Mouse (Mus musculus) skeletal muscle tissue, adult 2 months (tissue): Measurements from ENCODE around the gene Gm20388.

Experiments
- DNase-seq: peaks from one replicate; pipeline ENCODE4 v3.0.0-alpha.2; 2012; ENCODE audit warnings: low read depth, low spot score

Gm20388 gene

GRCm38 (mm10) chr8:120809050-120809449 lies 898.4 kb downstream of the Gm20388 start:
- DNase-seq = no peak

DNA sequence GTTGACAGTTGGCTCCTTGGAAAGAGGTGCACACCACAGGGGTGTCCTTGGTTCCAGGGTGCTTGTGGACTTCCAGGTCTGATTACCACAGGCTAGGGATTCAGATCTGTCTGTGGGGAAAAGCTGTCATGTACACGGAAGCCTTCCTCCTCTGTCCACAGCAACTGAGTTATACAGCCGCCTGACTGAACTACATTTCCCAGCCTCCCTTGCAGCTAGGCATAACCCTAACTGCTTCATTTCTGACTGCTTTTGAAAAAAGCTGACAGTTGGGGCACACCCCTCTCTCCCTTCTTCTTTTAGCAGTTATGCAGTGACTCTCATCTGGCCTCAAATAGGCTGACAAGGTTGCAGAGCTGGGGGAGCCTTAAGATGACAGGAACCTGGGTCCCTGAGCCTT lies 901.3 kb downstream of the Gm20388 start:
- DNase-seq = no peak

- no peak for DNase-seq
Measured at GRCm38 (mm10) chr8:120813028-120813427, 902.4 kb downstream of the Gm20388 start.

DNA sequence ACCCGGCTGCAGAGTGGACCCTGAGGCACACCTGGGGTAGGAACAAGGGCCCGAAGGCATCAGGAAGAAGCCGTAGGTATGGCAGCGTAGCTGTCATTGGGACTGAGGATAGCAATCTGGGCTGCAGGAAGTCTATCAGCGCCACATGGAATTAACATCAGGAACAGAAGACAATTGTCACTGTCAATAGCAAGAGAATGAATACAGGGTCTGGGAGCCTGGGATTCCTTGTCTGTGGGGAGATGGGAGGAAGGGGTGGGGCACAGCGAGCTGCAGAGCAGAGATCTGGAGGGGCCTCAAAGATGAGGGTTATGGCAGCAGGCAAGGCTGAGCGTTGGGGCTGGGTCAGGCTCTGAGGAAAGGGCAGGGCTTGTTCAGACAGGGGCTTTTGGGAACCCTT lies 903.2 kb downstream of the Gm20388 start:
- no peak for DNase-seq

DNA sequence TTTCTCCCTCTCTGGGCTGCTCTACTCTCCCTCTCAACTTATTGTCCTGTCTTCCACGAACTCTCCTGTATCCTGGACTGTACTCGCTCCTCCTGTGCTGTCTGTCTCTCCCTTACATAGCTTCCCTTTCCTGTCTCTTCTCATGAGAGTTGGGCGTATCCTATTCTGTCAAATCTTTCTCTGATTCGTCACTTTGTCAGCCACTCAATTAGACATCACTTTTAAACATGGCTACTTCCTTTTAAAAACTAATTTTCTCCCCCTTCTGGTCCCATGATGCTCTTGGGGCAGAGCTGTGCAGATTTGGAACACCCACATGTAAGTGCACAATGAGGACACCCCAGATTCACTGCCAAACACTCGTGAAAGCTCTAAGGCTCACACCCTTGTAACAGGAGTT lies 905.7 kb downstream of the Gm20388 start:
- DNase-seq = no peak

DNA sequence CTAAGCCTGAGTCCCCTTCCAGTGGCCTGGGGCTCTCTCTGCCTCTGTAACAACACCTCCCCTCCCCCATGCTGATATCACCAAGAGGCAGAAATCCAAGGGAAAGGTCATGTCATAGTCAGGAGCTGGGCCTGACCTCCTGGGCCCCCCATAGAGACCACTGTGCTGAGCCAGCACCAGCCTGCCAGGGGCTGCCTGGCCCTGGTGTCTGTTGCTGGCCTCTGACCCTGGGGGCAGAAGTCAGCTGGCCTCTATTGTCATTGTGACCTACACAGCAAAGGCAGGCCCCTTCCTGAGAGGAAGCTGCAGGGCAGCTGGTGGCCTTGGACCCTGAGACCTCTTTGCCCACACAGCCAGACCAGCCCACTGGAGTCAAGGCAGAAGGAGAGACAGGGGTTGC lies 909.3 kb downstream of the Gm20388 start:
- DNase-seq = no peak

- peak; percentile 46 for DNase-seq
Measured at GRCm38 (mm10) chr8:120821399-120822170, 910.9 kb downstream of the Gm20388 start.

DNA sequence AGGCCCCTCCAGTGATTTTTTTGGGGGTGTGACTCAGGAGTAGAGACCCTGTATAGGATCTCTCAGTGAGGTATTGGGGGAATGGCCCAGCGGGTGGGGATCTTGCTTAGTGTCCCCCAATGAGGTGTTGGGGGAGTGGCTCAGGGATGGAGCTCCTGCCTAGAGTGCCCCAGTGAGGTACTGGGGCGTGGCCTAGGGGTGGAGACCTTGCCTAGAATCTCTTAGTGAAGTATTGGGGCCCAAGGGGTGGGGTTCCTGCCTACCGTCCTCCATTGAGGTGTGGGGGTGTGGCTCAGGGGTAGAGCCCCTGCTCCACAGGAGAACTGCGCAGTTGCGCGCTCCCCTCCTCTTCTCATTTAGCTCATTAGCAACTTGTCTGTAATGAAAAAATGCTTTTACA lies 912.7 kb downstream of the Gm20388 start:
- no peak for DNase-seq

GRCm38 (mm10) chr8:120823887-120824286 lies 913.2 kb downstream of the Gm20388 start:
- DNase-seq = no peak

- no peak for DNase-seq
Measured at GRCm38 (mm10) chr8:120824638-120825037, 914.0 kb downstream of the Gm20388 start.

- DNase-seq = no peak
Measured at GRCm38 (mm10) chr8:120828279-120828678, 917.6 kb downstream of the Gm20388 start.

GRCm38 (mm10) chr8:120830661-120831060 lies 920.0 kb downstream of the Gm20388 start:
- DNase-seq = no peak

DNA sequence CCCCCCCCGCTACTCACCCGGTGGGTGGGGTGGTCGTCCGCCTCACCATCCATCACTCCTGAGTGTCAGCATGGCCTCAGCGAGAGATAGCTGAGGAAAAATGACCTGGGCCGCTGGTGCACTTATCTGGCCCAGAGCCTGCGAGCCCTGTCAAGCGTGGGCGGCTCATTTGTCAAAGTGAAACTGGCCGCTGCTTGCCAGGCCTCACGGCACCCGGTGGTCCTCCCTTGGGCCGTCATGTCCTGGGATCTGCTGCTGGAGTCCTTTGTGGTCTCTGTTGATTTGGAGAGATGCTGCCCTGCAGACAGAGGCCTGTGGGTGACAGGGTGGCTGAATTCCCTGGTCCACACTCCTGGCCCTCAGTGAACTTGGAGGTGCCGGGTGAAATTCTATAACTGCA lies 921.4 kb downstream of the Gm20388 start:
- no peak for DNase-seq

DNA sequence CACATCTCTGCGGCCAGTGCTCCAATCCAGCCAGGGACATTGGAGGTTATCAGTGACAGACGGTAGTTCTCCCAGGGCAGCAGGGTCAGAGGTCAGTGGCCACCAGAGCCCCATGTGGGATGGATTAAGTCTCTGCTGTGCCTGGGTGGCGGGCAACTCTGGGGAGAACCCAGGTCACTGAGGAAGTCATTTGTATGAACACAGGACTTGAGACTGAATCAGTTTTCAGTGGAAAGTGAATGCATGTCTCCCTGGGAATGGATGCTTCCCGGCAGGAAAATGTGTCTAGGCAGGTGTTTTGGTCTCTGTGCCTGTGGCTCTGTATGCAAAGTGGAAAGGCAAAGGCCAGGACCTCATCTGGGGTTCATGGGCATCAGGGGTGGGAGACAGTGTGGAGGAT lies 922.6 kb downstream of the Gm20388 start:
- no peak for DNase-seq

- DNase-seq = no peak
Measured at GRCm38 (mm10) chr8:120839031-120839430, 928.4 kb downstream of the Gm20388 start.

DNA sequence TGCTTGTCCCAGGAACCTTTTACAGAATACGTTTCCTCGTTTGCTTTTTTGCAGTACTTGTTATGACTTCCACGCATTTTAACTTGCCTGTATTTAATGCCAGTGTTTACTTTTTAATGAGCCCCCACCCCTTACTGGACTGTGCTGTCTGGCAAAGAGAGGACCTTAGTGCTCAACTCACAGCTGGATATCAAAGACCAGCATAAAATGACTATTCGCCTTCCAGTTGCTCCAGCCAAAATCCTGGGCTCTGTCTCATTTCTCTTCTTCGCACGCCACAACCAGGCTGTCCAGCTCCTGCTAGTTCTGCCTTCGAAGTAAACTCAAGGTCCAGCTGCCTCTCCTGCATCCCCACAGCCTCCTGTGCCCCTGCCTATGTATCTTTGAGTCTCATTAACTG lies 932.4 kb downstream of the Gm20388 start:
- DNase-seq = no peak

- no peak for DNase-seq
Measured at GRCm38 (mm10) chr8:120846018-120846417, 935.4 kb downstream of the Gm20388 start.

DNA sequence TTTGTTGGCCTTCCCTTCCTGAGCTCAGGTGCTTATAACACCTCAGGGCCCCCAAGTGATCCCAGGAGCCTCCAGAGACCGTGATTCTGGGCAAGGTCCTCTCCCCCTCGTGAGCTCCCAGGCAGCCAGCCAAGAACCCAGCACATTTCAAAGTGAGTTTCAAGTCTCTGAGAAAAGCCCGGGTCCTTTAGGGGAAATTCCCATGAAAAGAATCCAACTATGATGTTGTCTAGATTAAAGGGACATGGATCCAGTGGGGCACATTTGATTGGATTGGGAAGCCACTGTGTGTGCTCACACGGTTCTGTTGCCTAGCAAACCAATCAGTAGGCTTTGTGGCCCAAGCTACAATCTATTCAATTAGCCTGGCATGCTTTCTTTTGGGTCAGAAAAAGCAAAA lies 936.6 kb downstream of the Gm20388 start:
- no peak for DNase-seq

- no peak for DNase-seq
Measured at GRCm38 (mm10) chr8:120847735-120848134, 937.1 kb downstream of the Gm20388 start.

- DNase-seq = no peak
Measured at GRCm38 (mm10) chr8:120848434-120848833, 937.8 kb downstream of the Gm20388 start.

DNA sequence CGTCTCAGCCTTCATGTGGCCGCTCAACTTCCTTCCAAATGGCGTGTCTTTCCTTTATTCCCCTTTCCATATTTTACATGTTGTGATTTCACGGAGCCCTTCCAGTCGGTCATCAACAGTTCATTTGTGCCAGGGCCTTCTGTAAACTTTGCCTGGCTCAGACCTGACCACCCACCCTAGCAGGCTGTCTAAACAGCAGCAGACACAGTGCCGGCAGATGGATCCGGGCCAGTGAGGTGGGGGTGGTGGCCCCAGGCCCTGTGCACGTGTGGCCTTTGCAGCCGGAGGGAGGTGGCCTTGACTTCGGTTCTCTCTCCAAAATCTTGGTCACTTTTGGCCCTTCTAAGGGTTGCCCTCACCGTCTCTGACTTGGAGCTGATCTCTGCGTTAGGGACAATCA lies 940.8 kb downstream of the Gm20388 start:
- no peak for DNase-seq

GRCm38 (mm10) chr8:120859881-120860280 lies 949.2 kb downstream of the Gm20388 start:
- DNase-seq = no peak

- DNase-seq = no peak
Measured at GRCm38 (mm10) chr8:120860423-120861126, 949.9 kb downstream of the Gm20388 start.
